Mouse (Mus musculus): ENCODE data around the gene Lrig2. TPM values are rescaled to one million over a fixed set of nuclear protein-coding genes. Genes with fewer than 3 reads are reported as not detected.

Lrig2 gene
- total and polyA plus RNA-seq, 2 experiments, result 2.8 to 5.8 TPM

DNA sequence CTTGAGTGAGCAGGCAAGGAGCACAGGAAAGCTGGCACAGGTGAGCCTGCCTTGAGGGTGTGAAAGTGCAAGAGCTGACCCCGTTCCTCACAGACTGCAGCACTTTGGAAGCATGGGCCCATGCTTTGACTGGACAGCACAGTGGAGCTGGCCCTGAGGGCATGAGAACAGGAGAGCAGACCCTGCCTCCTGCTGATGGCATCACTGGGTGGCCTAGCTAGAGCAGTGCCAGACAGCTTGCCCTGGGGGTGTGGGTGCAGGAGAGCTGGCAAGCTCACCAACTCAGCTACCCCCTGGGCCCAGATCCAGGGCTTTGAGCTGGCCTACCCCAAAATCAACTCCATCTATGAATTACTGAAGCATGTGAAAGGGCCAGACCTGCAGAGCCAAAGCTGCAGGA lies 53.1 kb downstream of the Lrig2 start:
- DNase-seq (ENCODE audit: extremely low read depth, low read depth, low spot score), result no peak
- H3K9ac ChIP-seq (ENCODE audit: low read depth, low read length), result no peak overlapping the region
- WGBS, result 100% methylated on average over 1 of the region's 1 CpGs

DNA sequence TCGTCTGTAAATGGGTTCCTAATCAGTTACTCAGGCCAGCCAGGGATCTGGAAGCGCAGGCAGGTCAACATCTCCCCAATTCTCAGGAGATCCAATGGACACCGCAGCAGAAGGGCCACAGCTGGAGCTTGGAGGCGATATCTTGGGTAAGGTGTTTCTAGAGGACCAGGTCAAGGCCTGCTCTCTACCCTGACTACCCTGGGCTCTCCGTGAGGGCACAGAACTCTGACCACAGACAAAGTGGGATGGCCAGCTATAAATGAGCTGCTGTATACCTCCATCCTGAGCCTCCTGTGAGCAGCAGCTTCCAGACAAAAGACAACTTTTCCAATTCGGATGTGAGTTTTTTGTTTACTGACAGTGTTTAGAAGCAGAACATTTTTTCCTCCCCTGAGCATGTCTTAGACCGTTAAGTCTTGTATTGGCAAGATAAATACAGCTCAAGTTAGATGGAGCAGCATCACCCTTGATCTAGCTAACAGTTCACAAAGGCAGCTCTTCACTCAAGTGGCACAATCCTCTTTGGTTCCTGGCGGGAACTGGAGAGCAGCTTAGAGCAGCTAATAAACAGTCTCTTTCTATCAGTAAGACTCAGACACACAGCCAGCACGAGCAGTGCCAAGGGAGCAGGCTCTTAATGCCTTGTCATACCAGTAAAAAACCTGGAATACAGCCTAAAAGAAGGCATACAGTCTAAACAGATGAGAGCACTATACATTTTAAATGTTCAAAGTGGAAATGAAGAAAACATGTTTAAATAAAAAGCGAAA lies 56.0 kb downstream of the Lrig2 start:
- Histone ChIP-seq H3K36me3 (ENCODE audit: control insufficient read depth, insufficient read depth, low read length) (peaks cover 39% of the 10 kb centered on the region), H3K79me2 (ENCODE audit: control insufficient read depth, insufficient read depth, low read length) (no peaks in the 10 kb centered on the region), H3K27ac (replicated peaks; ENCODE audit: insufficient read depth, low read depth, low read length) (no peak overlapping the region), H3K4me1 (ENCODE audit: control insufficient read depth, insufficient read depth, low read length) (no peaks in the 10 kb centered on the region), H3K4me3 (ENCODE audit: insufficient read depth, low read depth, low read length) (no peak overlapping the region), H3K9ac (ENCODE audit: low read depth, low read length) (no peak overlapping the region), H3K27me3 (ENCODE audit: control insufficient read depth, insufficient read depth, low read length) (no peaks in the 10 kb centered on the region)
- no peak for DNase-seq (ENCODE audit: extremely low read depth, low read depth, low spot score)
- TF ChIP-seq CTCF (IDR thresholded peaks at IDR 0.05; ENCODE audit: low read depth, low read length) (no peak), POLR2A (IDR thresholded peaks at IDR 0.05; ENCODE audit: extremely low read depth, insufficient read depth, low read length) (no peak)
- WGBS, result 91% methylated on average over 10 of the region's 10 CpGs

More for the DNA sequence above, 53.1 kb downstream of the Lrig2 start:
- Histone ChIP-seq H3K27me3 (ENCODE audit: control insufficient read depth, insufficient read depth, low read length) (no peaks in the 10 kb centered on the region), H3K79me2 (ENCODE audit: control insufficient read depth, insufficient read depth, low read length) (no peaks in the 10 kb centered on the region), H3K27ac (replicated peaks; ENCODE audit: insufficient read depth, low read depth, low read length) (no peak overlapping the region), H3K36me3 (ENCODE audit: control insufficient read depth, insufficient read depth, low read length) (peaks cover 65% of the 10 kb centered on the region), H3K4me3 (ENCODE audit: insufficient read depth, low read depth, low read length) (no peak overlapping the region), H3K4me1 (ENCODE audit: control insufficient read depth, insufficient read depth, low read length) (no peaks in the 10 kb centered on the region)
- TF ChIP-seq POLR2A (IDR thresholded peaks at IDR 0.05; ENCODE audit: extremely low read depth, insufficient read depth, low read length) (no peak), CTCF (IDR thresholded peaks at IDR 0.05; ENCODE audit: low read depth, low read length) (no peak)

DNA sequence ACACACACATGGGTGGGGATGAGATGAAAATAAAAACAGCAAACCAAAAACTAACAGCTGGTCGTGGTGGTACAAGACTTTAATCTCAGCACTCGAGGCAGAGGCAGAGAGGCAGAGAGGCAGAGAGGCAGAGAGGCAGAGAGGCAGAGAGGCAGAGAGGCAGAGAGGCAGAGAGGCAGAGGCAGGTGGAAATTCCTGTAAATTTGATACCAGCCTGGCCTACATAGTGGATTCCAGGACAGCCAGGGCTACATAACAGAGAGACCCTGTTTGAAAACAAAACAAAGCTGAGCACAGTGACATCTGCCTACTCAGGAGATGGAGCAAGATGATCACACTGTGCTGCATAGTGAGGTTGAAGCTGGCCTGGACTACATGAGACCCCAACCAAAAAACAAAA lies 64.5 kb downstream of the Lrig2 start:
- Histone ChIP-seq H3K4me3 (ENCODE audit: insufficient read depth, low read depth, low read length) (no peak overlapping the region), H3K36me3 (ENCODE audit: control insufficient read depth, insufficient read depth, low read length) (no peaks in the 10 kb centered on the region), H3K79me2 (ENCODE audit: control insufficient read depth, insufficient read depth, low read length) (no peaks in the 10 kb centered on the region), H3K27ac (replicated peaks; ENCODE audit: insufficient read depth, low read depth, low read length) (no peak overlapping the region), H3K4me1 (ENCODE audit: control insufficient read depth, insufficient read depth, low read length) (no peaks in the 10 kb centered on the region), H3K9ac (ENCODE audit: low read depth, low read length) (no peak overlapping the region), H3K27me3 (ENCODE audit: control insufficient read depth, insufficient read depth, low read length) (no peaks in the 10 kb centered on the region)
- no peak for DNase-seq (ENCODE audit: extremely low read depth, low read depth, low spot score)
- TF ChIP-seq POLR2A (IDR thresholded peaks at IDR 0.05; ENCODE audit: extremely low read depth, insufficient read depth, low read length), result no peak
- TF ChIP-seq CTCF (IDR thresholded peaks at IDR 0.05; ENCODE audit: low read depth, low read length), result no peak
- 81% methylated on average over 2 of the region's 2 CpGs for WGBS

DNA sequence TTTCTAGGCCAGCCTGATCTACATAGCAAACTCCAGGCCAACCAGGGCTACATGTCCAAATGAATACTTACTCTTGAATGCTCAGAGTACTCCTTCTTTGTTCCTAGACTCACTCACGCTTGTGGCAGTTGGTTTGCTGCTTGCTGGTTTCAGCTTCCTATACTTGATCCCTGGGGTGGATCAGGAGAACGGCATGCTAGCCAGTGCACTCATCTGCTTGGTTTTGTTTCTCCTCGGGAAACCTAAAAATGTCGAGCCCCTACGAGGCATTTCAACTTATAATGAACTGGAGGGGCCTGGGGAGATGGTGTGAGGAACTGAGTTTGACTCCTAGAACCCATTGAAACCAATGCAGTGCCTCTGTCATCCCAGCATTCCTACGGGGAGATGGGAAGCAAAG lies 65.0 kb downstream of the Lrig2 start:
- H3K4me3 ChIP-seq (ENCODE audit: insufficient read depth, low read depth, low read length), result no peak overlapping the region
- no peak overlapping the region for H3K27ac ChIP-seq (replicated peaks; ENCODE audit: insufficient read depth, low read depth, low read length)
- H3K36me3 ChIP-seq (ENCODE audit: control insufficient read depth, insufficient read depth, low read length), result no peaks in the 10 kb centered on the region
- no peaks in the 10 kb centered on the region for H3K79me2 ChIP-seq (ENCODE audit: control insufficient read depth, insufficient read depth, low read length)
- no peak overlapping the region for H3K9ac ChIP-seq (ENCODE audit: low read depth, low read length)
- no peak for TF ChIP-seq CTCF (IDR thresholded peaks at IDR 0.05; ENCODE audit: low read depth, low read length)
- no peak for TF ChIP-seq POLR2A (IDR thresholded peaks at IDR 0.05; ENCODE audit: extremely low read depth, insufficient read depth, low read length)
- H3K27me3 ChIP-seq (ENCODE audit: control insufficient read depth, insufficient read depth, low read length), result no peaks in the 10 kb centered on the region
- no peak for DNase-seq (ENCODE audit: extremely low read depth, low read depth, low spot score)
- WGBS, result 91% methylated on average over 6 of the region's 6 CpGs
- H3K4me1 ChIP-seq (ENCODE audit: control insufficient read depth, insufficient read depth, low read length), result no peaks in the 10 kb centered on the region

DNA sequence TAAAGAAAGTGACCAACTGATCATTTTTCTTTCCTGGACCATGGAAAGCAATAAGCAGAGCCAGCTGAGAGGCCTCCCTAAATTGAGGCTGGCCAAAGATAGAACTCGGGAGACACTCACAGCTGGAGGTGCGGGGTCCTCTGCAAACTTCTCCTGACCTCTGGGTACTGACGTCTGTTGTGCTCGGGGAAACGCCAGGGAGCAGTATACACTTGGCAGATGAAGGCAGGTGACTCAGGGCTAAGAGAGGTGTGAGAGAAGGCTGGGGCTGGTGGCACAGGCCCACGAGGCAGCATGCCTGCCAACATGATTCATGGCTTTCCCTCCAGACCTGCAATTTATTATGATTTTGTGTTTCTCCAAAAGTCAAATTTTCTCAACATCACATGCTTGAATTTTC lies 66.1 kb downstream of the Lrig2 start:
- Histone ChIP-seq H3K9ac (ENCODE audit: low read depth, low read length) (no peak overlapping the region), H3K27ac (replicated peaks; ENCODE audit: insufficient read depth, low read depth, low read length) (no peak overlapping the region), H3K4me1 (ENCODE audit: control insufficient read depth, insufficient read depth, low read length) (peaks cover 5% of the 10 kb centered on the region), H3K27me3 (ENCODE audit: control insufficient read depth, insufficient read depth, low read length) (no peaks in the 10 kb centered on the region), H3K36me3 (ENCODE audit: control insufficient read depth, insufficient read depth, low read length) (no peaks in the 10 kb centered on the region), H3K79me2 (ENCODE audit: control insufficient read depth, insufficient read depth, low read length) (no peaks in the 10 kb centered on the region), H3K4me3 (ENCODE audit: insufficient read depth, low read depth, low read length) (no peak overlapping the region)
- no peak for DNase-seq (ENCODE audit: extremely low read depth, low read depth, low spot score)
- TF ChIP-seq POLR2A (IDR thresholded peaks at IDR 0.05; ENCODE audit: extremely low read depth, insufficient read depth, low read length), result no peak
- no peak for TF ChIP-seq CTCF (IDR thresholded peaks at IDR 0.05; ENCODE audit: low read depth, low read length)
- WGBS, result 69% methylated on average over 6 of the region's 6 CpGs

DNA sequence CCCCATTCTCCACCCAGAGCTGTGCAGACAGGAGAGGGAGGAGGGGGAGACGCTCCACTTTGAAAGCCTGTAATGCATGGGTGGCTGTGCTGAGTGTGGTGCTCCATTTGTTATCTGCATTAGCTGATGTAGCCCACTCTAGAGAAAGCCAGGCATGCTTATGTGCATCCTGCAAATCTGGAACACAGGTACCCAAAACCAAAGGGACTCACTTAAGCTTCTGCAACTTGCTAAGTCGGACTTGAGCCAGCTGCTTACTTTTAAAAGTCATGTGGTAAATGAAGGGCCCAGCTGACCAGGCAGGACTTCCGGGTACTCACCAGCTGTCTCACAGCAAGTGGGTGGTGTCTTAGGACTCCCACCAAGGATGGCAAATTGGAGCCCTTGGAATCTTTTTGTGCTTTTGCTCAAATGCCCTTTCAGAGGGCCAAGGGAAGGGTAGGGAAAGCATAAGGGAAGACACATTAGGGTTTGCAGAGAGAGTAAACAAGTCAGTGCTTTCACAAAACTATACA lies 66.7 kb downstream of the Lrig2 start:
- WGBS, result 82% methylated on average over 3 of the region's 3 CpGs
- DNase-seq (ENCODE audit: extremely low read depth, low read depth, low spot score), result no peak
- Histone ChIP-seq H3K27ac (replicated peaks; ENCODE audit: insufficient read depth, low read depth, low read length) (no peak overlapping the region), H3K4me1 (ENCODE audit: control insufficient read depth, insufficient read depth, low read length) (peaks cover 5% of the 10 kb centered on the region), H3K79me2 (ENCODE audit: control insufficient read depth, insufficient read depth, low read length) (no peaks in the 10 kb centered on the region), H3K4me3 (ENCODE audit: insufficient read depth, low read depth, low read length) (no peak overlapping the region), H3K27me3 (ENCODE audit: control insufficient read depth, insufficient read depth, low read length) (no peaks in the 10 kb centered on the region), H3K36me3 (ENCODE audit: control insufficient read depth, insufficient read depth, low read length) (no peaks in the 10 kb centered on the region), H3K9ac (ENCODE audit: low read depth, low read length) (no peak overlapping the region)
- TF ChIP-seq CTCF (IDR thresholded peaks at IDR 0.05; ENCODE audit: low read depth, low read length) (no peak), POLR2A (IDR thresholded peaks at IDR 0.05; ENCODE audit: extremely low read depth, insufficient read depth, low read length) (no peak)
